Mouse (Mus musculus) neural tube, embryonic 11.5 days (tissue): ENCODE results near the gene Ipo8. TPM values are rescaled to one million over a fixed set of nuclear protein-coding genes. Genes with fewer than 3 reads are reported as not detected.

Experiments
- ATAC-seq: fragments of 200-750 bp; cut with Nextera tagmentation; 2 replicates; pipeline ENCODE4 v1.8.0; 2017; ENCODE audit warnings: moderate number of reproducible peaks, mild to moderate bottlenecking, moderate TSS enrichment, moderate library complexity; ENCODE audit not compliant: insufficient read depth, low FRiP score, low TSS enrichment
- DNase-seq: peaks from one replicate; pipeline ENCODE4 v3.0.0-alpha.2; 2015; ENCODE audit warnings: low spot score
- H3K27ac ChIP-seq: fragments of 300-500 bp; sonication (generic); 2 replicates; pipeline ENCODE4 v1.5.1; 2014; ENCODE audit warnings: low read depth, mild to moderate bottlenecking, low read length
- H3K27me3 ChIP-seq: fragments of 300-500 bp; sonication (generic); 2 replicates; pipeline ENCODE4 v1.6.1; 2014; ENCODE audit warnings: mild to moderate bottlenecking, low read length, mixed read lengths; ENCODE audit not compliant: control insufficient read depth, insufficient read depth
- H3K36me3 ChIP-seq: fragments of 300-500 bp; sonication (generic); 2 replicates; pipeline ENCODE4 v1.6.1; 2014; ENCODE audit warnings: mild to moderate bottlenecking, low read length, moderate library complexity, mixed read lengths; ENCODE audit not compliant: control insufficient read depth, insufficient read depth
- H3K4me1 ChIP-seq: fragments of 300-500 bp; sonication (generic); 2 replicates; pipeline ENCODE4 v1.6.1; 2014; ENCODE audit warnings: low read length, mixed read lengths; ENCODE audit not compliant: control insufficient read depth, insufficient read depth
- H3K4me2 ChIP-seq: fragments of 300-500 bp; sonication (generic); 2 replicates; pipeline ENCODE4 v1.6.1; 2014; ENCODE audit warnings: low read depth, mild to moderate bottlenecking, moderate library complexity
- H3K4me3 ChIP-seq: fragments of 300-500 bp; sonication (generic); 2 replicates; pipeline ENCODE4 v1.5.1; 2014; ENCODE audit warnings: low read depth, low read length
- H3K9ac ChIP-seq: fragments of 300-500 bp; sonication (generic); 2 replicates; pipeline ENCODE4 v1.6.1; 2014; ENCODE audit warnings: mild to moderate bottlenecking, low read length
- H3K9me3 ChIP-seq: fragments of 300-500 bp; sonication (generic); 2 replicates; pipeline ENCODE4 v1.6.1; 2016; ENCODE audit warnings: low read length; ENCODE audit not compliant: control insufficient read depth
- WGBS: fragments of 180-500 bp; shearing (Covaris S2); extraction: QIAGEN DNeasy Blood & Tissue Kit; methylation state at CpG from one replicate; pipeline ENCODE4 v1.1.7; 2014; 5-methylcytosine and 5-hydroxymethylcytosine counted together
- polyA plus RNA-seq: library from polyadenylated mRNA; unstranded; fragments of >200 nt; fragmentation: Nextera tagmentation; extraction: Ambion mirVana; gene quantifications from 2 replicates; pipeline ENCODE4 v1.2.1, GENCODE M21; 2014

Gene Ipo8
- polyA plus RNA-seq, 1 experiment from 2014 or later, result 28.1 TPM

GRCm38 (mm10) chr6:148818624-148819343 lies 12.5 kb downstream of the Ipo8 start:
- H3K9ac ChIP-seq, result no peak overlapping the region
- H3K27ac ChIP-seq, result no peak overlapping the region
- ATAC-seq, result no peak
- H3K4me2 ChIP-seq, result no peak overlapping the region
- no peak overlapping the region for H3K4me3 ChIP-seq
- peaks cover 2% of the 10 kb centered on the region; the same call in 1 of the 2 replicates for H3K36me3 ChIP-seq
- H3K9me3 ChIP-seq, result no peaks in the 10 kb centered on the region
- 89% methylated on average over 4 of the region's 4 CpGs for WGBS
- no peaks in the 10 kb centered on the region for H3K27me3 ChIP-seq
- no peak for DNase-seq
- H3K4me1 ChIP-seq, result no peaks in the 10 kb centered on the region

- 88% methylated on average over 5 of the region's 5 CpGs for WGBS
- Histone ChIP-seq H3K4me1 (no peaks in the 10 kb centered on the region), H3K36me3 (peaks cover 2% of the 10 kb centered on the region; the same call in 1 of the 2 replicates), H3K9me3 (no peaks in the 10 kb centered on the region), H3K9ac (no peak overlapping the region), H3K27me3 (no peaks in the 10 kb centered on the region), H3K4me3 (no peak overlapping the region), H3K4me2 (no peak overlapping the region), H3K27ac (no peak overlapping the region)
- no peak for DNase-seq
- no peak for ATAC-seq
Observed at GRCm38 (mm10) chr6:148816751-148817150, 14.5 kb downstream of the Ipo8 start.

- Histone ChIP-seq H3K4me3 (no peak overlapping the region), H3K4me2 (no peak overlapping the region), H3K4me1 (no peaks in the 10 kb centered on the region), H3K9ac (no peak overlapping the region), H3K27ac (no peak overlapping the region), H3K36me3 (peaks cover 4% of the 10 kb centered on the region; the same call in 1 of the 2 replicates), H3K27me3 (no peaks in the 10 kb centered on the region), H3K9me3 (no peaks in the 10 kb centered on the region)
- DNase-seq, result no peak
- WGBS, result 89% methylated on average over 2 of the region's 2 CpGs
- no peak for ATAC-seq
Observed at GRCm38 (mm10) chr6:148811117-148811516, 20.1 kb downstream of the Ipo8 start.

GRCm38 (mm10) chr6:148799773-148800172 lies 31.5 kb downstream of the Ipo8 start:
- no peaks in the 10 kb centered on the region for H3K4me1 ChIP-seq
- no peak overlapping the region for H3K27ac ChIP-seq
- no peaks in the 10 kb centered on the region for H3K9me3 ChIP-seq
- 77% methylated on average over 4 of the region's 4 CpGs for WGBS
- peaks cover 4% of the 10 kb centered on the region; the same call in 1 of the 2 replicates for H3K36me3 ChIP-seq
- ATAC-seq (no peak), DNase-seq (no peak)
- no peak overlapping the region for H3K4me3 ChIP-seq
- H3K9ac ChIP-seq, result no peak overlapping the region
- no peaks in the 10 kb centered on the region for H3K27me3 ChIP-seq
- H3K4me2 ChIP-seq, result no peak overlapping the region

GRCm38 (mm10) chr6:148795145-148795544 lies 36.1 kb downstream of the Ipo8 start:
- peaks cover 4% of the 10 kb centered on the region; the same call in 1 of the 2 replicates for H3K36me3 ChIP-seq
- no peaks in the 10 kb centered on the region for H3K9me3 ChIP-seq
- H3K4me1 ChIP-seq, result no peaks in the 10 kb centered on the region
- WGBS, result 88% methylated on average over 2 of the region's 2 CpGs
- DNase-seq (no peak), ATAC-seq (no peak)
- H3K4me2 ChIP-seq, result no peak overlapping the region
- no peak overlapping the region for H3K9ac ChIP-seq
- no peaks in the 10 kb centered on the region for H3K27me3 ChIP-seq
- H3K27ac ChIP-seq, result no peak overlapping the region
- H3K4me3 ChIP-seq, result no peak overlapping the region

GRCm38 (mm10) chr6:148789010-148789673 lies 42.1 kb downstream of the Ipo8 start:
- DNase-seq, result no peak
- WGBS, result 93% methylated on average over 9 of the region's 9 CpGs
- Histone ChIP-seq H3K36me3 (peaks cover 2% of the 10 kb centered on the region; the same call in 1 of the 2 replicates), H3K4me2 (no peak overlapping the region), H3K9ac (no peak overlapping the region), H3K4me1 (no peaks in the 10 kb centered on the region), H3K27me3 (no peaks in the 10 kb centered on the region), H3K9me3 (no peaks in the 10 kb centered on the region), H3K27ac (no peak overlapping the region), H3K4me3 (no peak overlapping the region)
- ATAC-seq, result no peak

GRCm38 (mm10) chr6:148786186-148786585 lies 45.1 kb downstream of the Ipo8 start:
- Histone ChIP-seq H3K9me3 (no peaks in the 10 kb centered on the region), H3K4me1 (no peaks in the 10 kb centered on the region), H3K4me3 (no peak overlapping the region), H3K4me2 (no peak overlapping the region), H3K27me3 (no peaks in the 10 kb centered on the region), H3K9ac (no peak overlapping the region), H3K27ac (no peak overlapping the region), H3K36me3 (peaks cover 2% of the 10 kb centered on the region; the same call in 1 of the 2 replicates)
- ATAC-seq (no peak), DNase-seq (no peak)
- WGBS, result 94% methylated on average over 5 of the region's 5 CpGs

- Histone ChIP-seq H3K4me3 (no peak overlapping the region), H3K27ac (no peak overlapping the region), H3K4me1 (no peaks in the 10 kb centered on the region), H3K36me3 (peaks cover 2% of the 10 kb centered on the region; the same call in 1 of the 2 replicates), H3K9me3 (no peaks in the 10 kb centered on the region), H3K9ac (no peak overlapping the region), H3K4me2 (no peak overlapping the region), H3K27me3 (no peaks in the 10 kb centered on the region)
- ATAC-seq (no peak), DNase-seq (no peak)
- 92% methylated on average over 9 of the region's 9 CpGs for WGBS
Observed at GRCm38 (mm10) chr6:148784418-148784817, 46.8 kb downstream of the Ipo8 start.

GRCm38 (mm10) chr6:148776236-148776635 lies 55.0 kb downstream of the Ipo8 start:
- H3K36me3 ChIP-seq, result peaks cover 5% of the 10 kb centered on the region
- WGBS, result 92% methylated on average over 2 of the region's 2 CpGs
- no peak for ATAC-seq

More at GRCm38 (mm10) chr6:148776236-148776635, 55.0 kb downstream of the Ipo8 start:
- Histone ChIP-seq H3K27ac (no peak overlapping the region), H3K4me3 (no peak overlapping the region), H3K9ac (no peak overlapping the region), H3K4me1 (no peaks in the 10 kb centered on the region), H3K4me2 (no peak overlapping the region), H3K27me3 (no peaks in the 10 kb centered on the region), H3K9me3 (no peaks in the 10 kb centered on the region)
- no peak for DNase-seq
